Mouse (Mus musculus): ENCODE measurements around the gene Olfr1416. TPM values are rescaled to one million over a fixed set of nuclear protein-coding genes. Genes with fewer than 3 reads are reported as not detected.

Olfr1416 gene
- polyA plus RNA-seq, 1 experiment from 2014 or later: not detected

- WGBS: 6% methylated on average over 10 of the region's 10 CpGs
- peak; percentile 18 for DNase-seq
Measured at GRCm38 (mm10) chr1:92474066-92474578, 10.8 kb downstream of the Olfr1416 start.

GRCm38 (mm10) chr1:92473165-92474041 lies 11.5 kb downstream of the Olfr1416 start, which contains the start of gene Ndufa10:
Gene Ndufa10 (minus strand): TSS chr1:92473860.
- Histone ChIP-seq H3K27ac (ENCODE audit: low read depth) (peak within 1 kb of the TSS; percentile 50; the same call in 1 of the 2 replicates), H3K4me2 (peak within 1 kb of the TSS; percentile 91), H3K9me3 (ENCODE audit: low read depth, low read length) (no peaks in the 10 kb centered on the region), H3K27me3 (ENCODE audit: insufficient read depth, low read length) (no peaks in the 10 kb centered on the region), H3K9ac (peak within 1 kb of the TSS; percentile 95), H3K36me3 (ENCODE audit: insufficient read depth) (peaks cover 25% of the 10 kb centered on the region), H3K4me1 (ENCODE audit: insufficient read depth) (peaks cover 3% of the 10 kb centered on the region; the same call in 1 of the 2 replicates), H3K4me3 (ENCODE audit: low read depth, low read length) (peak within 1 kb of the TSS; percentile 98)
- no peak for TF ChIP-seq CTCF (IDR thresholded peaks at IDR 0.05; ENCODE audit: low read depth)
- 1% methylated on average over 67 of the region's 67 CpGs for WGBS
- ATAC-seq (ENCODE audit: insufficient read depth): peak; percentile 94
- peak; percentile 96 for DNase-seq

More at GRCm38 (mm10) chr1:92474066-92474578, 10.8 kb downstream of the Olfr1416 start:
- Histone ChIP-seq H3K4me3 (ENCODE audit: low read depth, low read length) (peak overlapping the region; percentile 98), H3K9ac (peak overlapping the region; percentile 95), H3K9me3 (ENCODE audit: low read depth, low read length) (no peaks in the 10 kb centered on the region), H3K4me1 (ENCODE audit: insufficient read depth) (peaks cover 3% of the 10 kb centered on the region; the same call in 1 of the 2 replicates), H3K4me2 (peak overlapping the region; percentile 91), H3K27me3 (ENCODE audit: insufficient read depth, low read length) (no peaks in the 10 kb centered on the region), H3K36me3 (ENCODE audit: insufficient read depth) (peaks cover 19% of the 10 kb centered on the region), H3K27ac (ENCODE audit: low read depth) (peak overlapping the region; percentile 50; the same call in 1 of the 2 replicates)
- TF ChIP-seq CTCF (IDR thresholded peaks at IDR 0.05; ENCODE audit: low read depth): no peak
- peak; percentile 76 for ATAC-seq (ENCODE audit: insufficient read depth)

GRCm38 (mm10) chr1:92468891-92469290 lies 16.0 kb downstream of the Olfr1416 start:
- no peaks in the 10 kb centered on the region for H3K4me1 ChIP-seq (ENCODE audit: insufficient read depth)
- DNase-seq (no peak), ATAC-seq (ENCODE audit: insufficient read depth) (no peak)
- H3K4me3 ChIP-seq (ENCODE audit: low read depth, low read length): no peak overlapping the region
- TF ChIP-seq CTCF (IDR thresholded peaks at IDR 0.05; ENCODE audit: low read depth): no peak
- no peak overlapping the region for H3K27ac ChIP-seq (ENCODE audit: low read depth)
- no peaks in the 10 kb centered on the region for H3K9me3 ChIP-seq (ENCODE audit: low read depth, low read length)
- peaks cover 69% of the 10 kb centered on the region for H3K36me3 ChIP-seq (ENCODE audit: insufficient read depth)
- no peak overlapping the region for H3K4me2 ChIP-seq
- no peaks in the 10 kb centered on the region for H3K27me3 ChIP-seq (ENCODE audit: insufficient read depth, low read length)
- WGBS: 76% methylated on average over 4 of the region's 4 CpGs
- no peak overlapping the region for H3K9ac ChIP-seq

GRCm38 (mm10) chr1:92458416-92458815 lies 26.5 kb downstream of the Olfr1416 start:
- Histone ChIP-seq H3K27ac (ENCODE audit: low read depth) (no peak overlapping the region), H3K36me3 (ENCODE audit: insufficient read depth) (peaks cover 89% of the 10 kb centered on the region), H3K27me3 (ENCODE audit: insufficient read depth, low read length) (no peaks in the 10 kb centered on the region), H3K9ac (no peak overlapping the region), H3K4me1 (ENCODE audit: insufficient read depth) (no peaks in the 10 kb centered on the region), H3K4me3 (ENCODE audit: low read depth, low read length) (no peak overlapping the region), H3K9me3 (ENCODE audit: low read depth, low read length) (no peaks in the 10 kb centered on the region), H3K4me2 (no peak overlapping the region)
- ATAC-seq (ENCODE audit: insufficient read depth) (no peak), DNase-seq (no peak)
- WGBS: 86% methylated on average over 6 of the region's 6 CpGs
- no peak for TF ChIP-seq CTCF (IDR thresholded peaks at IDR 0.05; ENCODE audit: low read depth)

- Histone ChIP-seq H3K4me1 (ENCODE audit: insufficient read depth) (no peaks in the 10 kb centered on the region), H3K27ac (ENCODE audit: low read depth) (no peak overlapping the region), H3K4me3 (ENCODE audit: low read depth, low read length) (no peak overlapping the region), H3K27me3 (ENCODE audit: insufficient read depth, low read length) (no peaks in the 10 kb centered on the region), H3K9me3 (ENCODE audit: low read depth, low read length) (no peaks in the 10 kb centered on the region), H3K9ac (no peak overlapping the region), H3K4me2 (no peak overlapping the region), H3K36me3 (ENCODE audit: insufficient read depth) (peaks cover 89% of the 10 kb centered on the region)
- DNase-seq (no peak), ATAC-seq (ENCODE audit: insufficient read depth) (no peak)
- TF ChIP-seq CTCF (IDR thresholded peaks at IDR 0.05; ENCODE audit: low read depth): no peak
Measured at GRCm38 (mm10) chr1:92457758-92458157, 27.2 kb downstream of the Olfr1416 start.

- no peak for ATAC-seq (ENCODE audit: insufficient read depth)
- Histone ChIP-seq H3K4me3 (ENCODE audit: low read depth, low read length) (no peak overlapping the region), H3K9ac (no peak overlapping the region), H3K4me1 (ENCODE audit: insufficient read depth) (no peaks in the 10 kb centered on the region), H3K27me3 (ENCODE audit: insufficient read depth, low read length) (no peaks in the 10 kb centered on the region), H3K9me3 (ENCODE audit: low read depth, low read length) (no peaks in the 10 kb centered on the region), H3K27ac (ENCODE audit: low read depth) (no peak overlapping the region), H3K4me2 (no peak overlapping the region), H3K36me3 (ENCODE audit: insufficient read depth) (peaks cover 89% of the 10 kb centered on the region)
- DNase-seq: peak; percentile 67
- 72% methylated on average over 8 of the region's 8 CpGs for WGBS
- TF ChIP-seq CTCF (IDR thresholded peaks at IDR 0.05; ENCODE audit: low read depth): peak; percentile 69
Measured at GRCm38 (mm10) chr1:92453751-92454445, 31.0 kb downstream of the Olfr1416 start.

GRCm38 (mm10) chr1:92448293-92448692 lies 36.6 kb downstream of the Olfr1416 start:
- no peak for DNase-seq
- 75% methylated on average over 3 of the region's 3 CpGs for WGBS
- H3K4me2 ChIP-seq: no peak overlapping the region
- peaks cover 94% of the 10 kb centered on the region for H3K36me3 ChIP-seq (ENCODE audit: insufficient read depth)
- H3K27ac ChIP-seq (ENCODE audit: low read depth): no peak overlapping the region
- H3K9ac ChIP-seq: no peak overlapping the region
- no peak overlapping the region for H3K4me3 ChIP-seq (ENCODE audit: low read depth, low read length)
- no peak for TF ChIP-seq CTCF (IDR thresholded peaks at IDR 0.05; ENCODE audit: low read depth)
- no peaks in the 10 kb centered on the region for H3K4me1 ChIP-seq (ENCODE audit: insufficient read depth)
- ATAC-seq (ENCODE audit: insufficient read depth): no peak
- H3K27me3 ChIP-seq (ENCODE audit: insufficient read depth, low read length): no peaks in the 10 kb centered on the region
- H3K9me3 ChIP-seq (ENCODE audit: low read depth, low read length): no peaks in the 10 kb centered on the region
